Mouse (Mus musculus) myocyte (in vitro differentiated cells): ENCODE measurements at regions not wholly inside any gene's neighbourhood (a gene's known extent, or its start where the extent isn't known, plus 50 kb on each side); places are given as distances from the start of the nearest gene placed in this dataset.
"Not testable (repeated sequence)": the region's sequence is repeated elsewhere in the genome, so short reads cannot be mapped to it uniquely, and the experiment has no call there.

Source experiments
- H3K27me3 ChIP-seq: one replicate; pipeline ENCODE4 v1.6.1; 2011; ENCODE audit not compliant: control insufficient read depth, insufficient read depth, insufficient read length
- H3K36me3 ChIP-seq: one replicate; pipeline ENCODE4 v1.6.1; 2011; ENCODE audit not compliant: control insufficient read depth, insufficient read depth
- H3K4me2 ChIP-seq: one replicate; pipeline ENCODE4 v1.6.1; 2011; ENCODE audit warnings: low read depth, control low read depth
- H3K4me3 ChIP-seq: one replicate; pipeline ENCODE4 v1.5.1; 2011; ENCODE audit warnings: mild to moderate bottlenecking, control low read depth, moderate library complexity
- H3K79me2 ChIP-seq: one replicate; pipeline ENCODE4 v1.6.1; 2011; ENCODE audit not compliant: control insufficient read depth, insufficient read depth
- H3ac ChIP-seq: one replicate; pipeline ENCODE4 v1.6.1; 2011; ENCODE audit not compliant: control insufficient read depth, insufficient read length
- CEBPB ChIP-seq: IDR thresholded peaks from 2 replicates; pipeline ENCODE4 v1.6.1; 2011; ENCODE audit warnings: mild to moderate bottlenecking, moderate library complexity; ENCODE audit not compliant: poor library complexity, insufficient read depth, severe bottlenecking
- E2F4 ChIP-seq: IDR thresholded peaks from one replicate; pipeline ENCODE4 v1.6.1; 2011; ENCODE audit warnings: mild to moderate bottlenecking, control low read depth, moderate library complexity; ENCODE audit not compliant: insufficient read depth
- MAX ChIP-seq: IDR thresholded peaks from one replicate; pipeline ENCODE4 v1.6.1; 2011; ENCODE audit warnings: low read depth, mild to moderate bottlenecking, control low read depth
- MYOD1 ChIP-seq, 3 experiments: IDR thresholded peaks; one replicate each; pipeline ENCODE4 v1.6.1; 2011; ENCODE audit warnings: control low read depth in 2 of 3, low read depth in 2 of 3, mild to moderate bottlenecking in 2 of 3, moderate library complexity in 1 of 3; ENCODE audit not compliant: insufficient read length in 2 of 3, control insufficient read depth in 1 of 3
- MYOG ChIP-seq, 3 experiments: IDR thresholded peaks; one replicate each; pipeline ENCODE4 v1.6.1; 2011; ENCODE audit warnings: control low read depth in 2 of 3, low read depth in 2 of 3, mild to moderate bottlenecking in 2 of 3; ENCODE audit not compliant: insufficient read length in 2 of 3, control insufficient read depth in 1 of 3, insufficient read depth in 1 of 3
- POLR2A ChIP-seq: IDR thresholded peaks from one replicate; pipeline ENCODE4 v1.6.1; 2011; ENCODE audit warnings: low read depth, mild to moderate bottlenecking, control low read depth, moderate library complexity; ENCODE audit not compliant: insufficient read length
- POLR2AphosphoS2 ChIP-seq: IDR thresholded peaks from one replicate; pipeline ENCODE4 v1.6.1; 2011; ENCODE audit warnings: low read depth, control low read depth; ENCODE audit not compliant: insufficient read length
- REST ChIP-seq: IDR thresholded peaks from one replicate; pipeline ENCODE4 v1.6.1; 2011; ENCODE audit warnings: mild to moderate bottlenecking, control low read depth, moderate library complexity; ENCODE audit not compliant: insufficient read depth, insufficient read length
- SRF ChIP-seq: IDR thresholded peaks from one replicate; pipeline ENCODE4 v1.6.1; 2011; ENCODE audit warnings: low read depth; ENCODE audit not compliant: control insufficient read depth, insufficient read length
- TCF12 ChIP-seq: IDR thresholded peaks from one replicate; pipeline ENCODE4 v1.6.1; 2011; ENCODE audit warnings: mild to moderate bottlenecking, control low read depth; ENCODE audit not compliant: poor library complexity, insufficient read depth, severe bottlenecking
- TCF3 ChIP-seq: IDR thresholded peaks from one replicate; pipeline ENCODE4 v1.6.1; 2011; ENCODE audit warnings: low read depth, control low read depth; ENCODE audit not compliant: insufficient read length
- USF1 ChIP-seq: IDR thresholded peaks from one replicate; pipeline ENCODE4 v1.6.1; 2011; ENCODE audit warnings: low read depth, mild to moderate bottlenecking, control low read depth, moderate library complexity

- not testable (repeated sequence) for H3K36me3 ChIP-seq, H3K4me3 ChIP-seq, H3K79me2 ChIP-seq, H3K27me3 ChIP-seq, H3K4me2 ChIP-seq, H3ac ChIP-seq
These were observed 2464.4 kb upstream of the Pcdh20 start for GRCm38 (mm10) chr14:90935626-90936025.

DNA sequence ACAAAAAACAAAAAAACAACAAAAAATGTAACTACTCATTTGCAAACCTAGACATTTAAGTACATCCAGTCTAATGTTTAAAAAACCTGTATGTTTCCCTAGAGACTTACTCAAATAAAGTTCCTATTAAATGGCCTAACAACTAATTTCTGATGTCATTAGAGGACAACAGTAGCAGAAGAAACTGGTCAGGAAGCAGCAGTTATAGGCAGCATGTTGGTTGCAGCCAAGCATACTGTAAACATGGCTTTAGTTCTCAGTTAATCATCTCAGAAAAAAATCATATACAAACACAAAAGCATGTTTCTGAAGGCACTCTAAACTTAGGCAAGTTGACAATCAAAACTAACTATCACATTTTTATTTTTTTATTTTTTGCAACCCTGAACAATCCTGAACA is 2434.1 kb upstream of the Pcdh20 start:
- no peak overlapping the region for H3ac ChIP-seq
- H3K27me3 ChIP-seq = no peaks in the 10 kb centered on the region
- TF ChIP-seq TCF12 (no peak), MYOG (IDR thresholded peaks at IDR 0.05; ENCODE audit: control insufficient read depth in 1 of 3, insufficient read depth in 1 of 3, insufficient read length in 2 of 3, low read depth in 2 of 3) (no peak), REST (no peak), USF1 (no peak), MAX (no peak), E2F4 (no peak), POLR2A (no peak), POLR2AphosphoS2 (no peak), MYOD1 (IDR thresholded peaks at IDR 0.05; ENCODE audit: control insufficient read depth in 1 of 3, insufficient read length in 2 of 3, low read depth in 2 of 3) (no peak), TCF3 (no peak), CEBPB (no peak), SRF (no peak)
- H3K4me3 ChIP-seq = no peak overlapping the region
- H3K79me2 ChIP-seq = no peaks in the 10 kb centered on the region
- H3K4me2 ChIP-seq = no peak overlapping the region
- H3K36me3 ChIP-seq = no peaks in the 10 kb centered on the region

GRCm38 (mm10) chr14:90889738-90890137 is 2418.5 kb upstream of the Pcdh20 start:
- H3K4me3 ChIP-seq = no peak overlapping the region
- peak overlapping the region; percentile 36 for H3K4me2 ChIP-seq
- H3K36me3 ChIP-seq = no peaks in the 10 kb centered on the region
- no peaks in the 10 kb centered on the region for H3K79me2 ChIP-seq
- no peak overlapping the region for H3ac ChIP-seq
- H3K27me3 ChIP-seq = no peaks in the 10 kb centered on the region
- no peak for TF ChIP-seq TCF12
- no peak for TF ChIP-seq TCF3
- no peak for TF ChIP-seq USF1
- no peak for TF ChIP-seq SRF
- TF ChIP-seq POLR2AphosphoS2 = no peak
- no peak for TF ChIP-seq MYOD1 (IDR thresholded peaks at IDR 0.05; ENCODE audit: control insufficient read depth in 1 of 3, insufficient read length in 2 of 3, low read depth in 2 of 3)
- TF ChIP-seq REST = no peak
- no peak for TF ChIP-seq MYOG (IDR thresholded peaks at IDR 0.05; ENCODE audit: control insufficient read depth in 1 of 3, insufficient read depth in 1 of 3, insufficient read length in 2 of 3, low read depth in 2 of 3)
- no peak for TF ChIP-seq POLR2A
- TF ChIP-seq MAX = no peak
- no peak for TF ChIP-seq CEBPB
- TF ChIP-seq E2F4 = no peak
